Mouse (Mus musculus) adrenal gland, postnatal 14 days (tissue): ENCODE data around the gene Mbd4. TPM values are rescaled to one million over a fixed set of nuclear protein-coding genes. Genes with fewer than 3 reads are reported as not detected.
"Not testable (repeated sequence)": the region's sequence is repeated elsewhere in the genome, so short reads cannot be mapped to it uniquely, and the experiment has no call there.

Experiments used
- DNase-seq: peaks from one replicate; pipeline ENCODE4 v3.0.0; 2021; ENCODE audit warnings: mixed read lengths
- long read RNA-seq, 2 experiments: library from polyadenylated mRNA; stranded (forward); transcript quantifications; one replicate each; pipeline ENCODE4 v2.0.0; 2021
- total RNA-seq: library from RNA; stranded (reverse); gene quantifications from 2 replicates; pipeline ENCODE4 v1.2.3, GENCODE M21; 2021

Mbd4 gene
- total RNA-seq, result 4.1 and 4.6 TPM in 2 replicates
- long read RNA-seq, experiment 1, partial matches to known transcripts, result 0 of 5 reads
- long read RNA-seq, experiment 1, other reads (novel, unspliced or antisense), result 3 of 5 reads
- long read RNA-seq, experiment 2, partial matches to known transcripts, result 0 of 6 reads
- long read RNA-seq, experiment 2, other reads (novel, unspliced or antisense), result 5 of 6 reads

- peak; percentile 99 for DNase-seq
These were observed at the start of gene Mbd4, which contains the start of gene Ift122 for GRCm38 (mm10) chr6:115853091-115853813. TSS of gene Mbd4 (minus strand) at chr6:115853371. TSS of gene Ift122 (plus strand) at chr6:115853470.

GRCm38 (mm10) chr6:115902545-115902944, 49.4 kb upstream of the Mbd4 start:
- no peak for DNase-seq

GRCm38 (mm10) chr6:115901489-115901931, 48.3 kb upstream of the Mbd4 start:
- peak; percentile 74 for DNase-seq

GRCm38 (mm10) chr6:115901062-115901461, 47.9 kb upstream of the Mbd4 start:
- peak; percentile 87 for DNase-seq

- peak; percentile 4 for DNase-seq
These were observed 44.9 kb upstream of the Mbd4 start for GRCm38 (mm10) chr6:115897926-115898520.

GRCm38 (mm10) chr6:115897117-115897516, 43.9 kb upstream of the Mbd4 start:
- peak; percentile 64 for DNase-seq

GRCm38 (mm10) chr6:115896346-115896745, 43.2 kb upstream of the Mbd4 start:
- no peak for DNase-seq

GRCm38 (mm10) chr6:115892363-115892762, 39.2 kb upstream of the Mbd4 start:
- no peak for DNase-seq

- DNase-seq, result peak; percentile 68
These were observed 38.4 kb upstream of the Mbd4 start for GRCm38 (mm10) chr6:115891497-115892061.

- DNase-seq, result no peak
These were observed 37.9 kb upstream of the Mbd4 start for GRCm38 (mm10) chr6:115891061-115891460.

GRCm38 (mm10) chr6:115890601-115891000, 37.4 kb upstream of the Mbd4 start:
- no peak for DNase-seq

GRCm38 (mm10) chr6:115888296-115888695, 35.1 kb upstream of the Mbd4 start:
- peak; percentile 50 for DNase-seq

- no peak for DNase-seq
These were observed 33.7 kb upstream of the Mbd4 start for GRCm38 (mm10) chr6:115886894-115887293.

- peak; percentile 52 for DNase-seq
These were observed 30.8 kb upstream of the Mbd4 start for GRCm38 (mm10) chr6:115884018-115884417.

- DNase-seq, result peak; percentile 68
These were observed 27.6 kb upstream of the Mbd4 start for GRCm38 (mm10) chr6:115880751-115881150.

- no peak for DNase-seq
These were observed 26.6 kb upstream of the Mbd4 start for GRCm38 (mm10) chr6:115879736-115880135.

GRCm38 (mm10) chr6:115878694-115879093, 25.5 kb upstream of the Mbd4 start:
- DNase-seq, result no peak

GRCm38 (mm10) chr6:115877239-115877638, 24.1 kb upstream of the Mbd4 start:
- no peak for DNase-seq

GRCm38 (mm10) chr6:115871318-115871717, 18.1 kb upstream of the Mbd4 start:
- DNase-seq, result not testable (repeated sequence)

- DNase-seq, result not testable (repeated sequence)
These were observed 14.0 kb upstream of the Mbd4 start for GRCm38 (mm10) chr6:115867157-115867556.

- no peak for DNase-seq
These were observed 12.1 kb upstream of the Mbd4 start for GRCm38 (mm10) chr6:115865246-115865645.

GRCm38 (mm10) chr6:115863340-115863841, 10.2 kb upstream of the Mbd4 start:
- DNase-seq, result peak; percentile 48
